Mouse (Mus musculus) 416B (cell line): ENCODE data around the gene Zbtb2.
"Not testable (repeated sequence)": the region's sequence is repeated elsewhere in the genome, so short reads cannot be mapped to it uniquely, and the experiment has no call there.

Experiments
- DNase-seq: peaks from one replicate; pipeline ENCODE4 v3.0.0; 2011; ENCODE audit warnings: low read depth

Zbtb2 gene

DNA sequence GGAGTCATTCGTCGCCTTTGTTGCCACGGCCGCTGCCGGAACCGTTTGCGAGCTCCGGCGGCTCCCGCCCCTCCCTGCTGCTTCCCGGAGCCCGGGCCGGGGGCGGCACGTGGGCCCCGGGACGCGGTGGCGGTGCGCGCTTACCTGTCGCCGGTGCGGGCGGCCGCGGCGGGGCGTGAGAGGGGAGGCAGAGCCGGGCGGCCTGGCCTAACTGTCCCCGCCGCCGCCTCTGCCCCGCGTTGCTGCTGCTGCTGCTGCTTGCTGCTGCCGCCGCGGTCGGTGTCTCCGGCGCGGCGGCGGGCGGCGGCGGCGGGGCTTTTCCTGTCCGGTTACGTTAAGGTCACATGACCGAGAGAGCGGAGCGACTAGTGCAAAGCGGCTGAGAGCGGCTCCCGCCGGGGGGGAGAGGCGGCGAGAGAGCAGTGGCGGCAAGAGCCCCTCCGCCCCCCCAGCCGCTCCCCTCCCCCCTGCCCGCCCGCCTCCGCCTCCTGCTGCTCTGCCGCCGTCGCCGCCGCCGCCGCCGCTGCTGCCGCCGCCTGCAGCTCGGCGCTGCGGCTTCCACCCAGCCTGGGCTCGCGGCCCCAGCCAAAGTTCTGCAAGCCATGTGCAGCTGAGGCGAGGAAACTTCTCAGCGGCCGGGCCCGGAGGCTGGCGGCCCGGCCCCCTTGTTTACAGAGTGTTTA is at the start of gene Zbtb2:
Zbtb2 (minus strand) TSS at position 408 of the 683 bp plus-strand sequence.
- peak; percentile 61 for DNase-seq

DNA sequence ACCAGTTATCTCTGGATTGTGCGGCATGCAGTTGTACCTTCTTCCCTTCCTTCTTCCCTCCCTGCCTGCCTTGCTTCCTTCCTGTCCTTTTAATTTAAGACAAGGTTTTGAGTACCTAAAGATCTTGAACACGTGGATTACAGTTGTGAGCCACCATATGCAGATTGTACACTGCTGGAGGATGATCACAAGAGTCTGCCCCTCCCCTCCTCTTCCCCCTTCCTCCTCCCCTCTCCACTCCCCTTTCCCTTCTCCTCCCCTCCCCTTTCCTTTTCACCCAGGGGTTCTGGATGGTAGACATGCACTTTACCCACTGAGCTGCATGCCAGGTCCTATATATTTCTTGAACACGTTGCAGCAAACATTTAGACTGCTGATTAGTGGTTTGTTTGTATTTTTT is 47.5 kb upstream of the Zbtb2 start:
- no peak for DNase-seq

DNA sequence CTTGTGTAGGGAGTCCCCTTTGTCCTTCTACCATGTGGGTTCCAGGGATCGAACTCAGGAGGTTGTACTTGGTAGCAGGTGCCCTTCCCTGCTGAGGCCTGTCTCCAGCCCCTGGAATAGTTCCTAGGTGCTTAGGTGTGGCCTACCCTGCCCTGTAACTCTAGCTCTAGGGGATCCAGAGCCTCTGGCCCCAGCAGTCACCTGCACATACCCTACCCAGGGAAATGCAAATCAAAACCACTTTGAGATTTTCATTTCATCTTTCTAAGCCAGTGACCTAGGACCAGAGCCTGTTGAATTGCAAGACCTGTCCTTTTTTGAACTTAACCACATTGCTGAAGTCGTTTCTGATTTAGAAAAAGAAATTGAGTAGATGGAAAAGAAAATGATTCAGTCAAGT is 46.0 kb upstream of the Zbtb2 start:
- not testable (repeated sequence) for DNase-seq

DNA sequence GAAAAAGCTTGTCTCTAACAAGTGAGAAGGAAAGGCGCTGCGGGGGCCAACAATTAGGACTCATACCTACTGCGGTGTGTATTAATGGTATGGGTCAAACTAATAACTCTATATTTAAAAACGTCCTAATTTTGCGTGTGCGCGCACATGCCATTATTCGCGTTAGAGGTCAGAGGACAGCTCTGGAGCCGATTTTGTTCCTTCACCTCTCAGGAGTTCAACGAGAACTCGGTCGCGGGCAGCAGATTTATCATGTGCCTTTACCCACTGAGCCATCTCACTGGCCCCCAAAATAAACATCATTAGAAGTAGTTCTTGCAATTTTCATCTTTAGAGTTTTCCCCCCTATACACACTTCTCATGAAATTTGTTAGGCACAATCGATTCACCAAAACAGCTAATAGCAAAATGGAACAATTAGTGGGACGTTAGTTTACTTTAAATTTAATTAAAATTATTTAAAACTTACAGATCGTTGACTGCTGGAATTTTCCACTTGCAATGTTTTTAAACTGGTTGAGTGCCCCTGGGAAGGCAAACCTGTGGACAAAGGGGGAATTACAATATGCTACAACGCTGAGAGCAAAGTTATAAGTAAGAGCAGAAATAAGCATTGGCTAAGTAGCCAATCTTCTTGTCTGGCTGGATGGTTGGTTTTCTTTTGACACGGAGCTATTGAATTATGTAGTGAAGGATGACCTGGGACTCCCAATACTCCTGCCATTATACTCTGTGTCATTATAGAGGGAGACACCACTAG is 45.3 kb upstream of the Zbtb2 start:
- DNase-seq: peak; percentile 67

DNA sequence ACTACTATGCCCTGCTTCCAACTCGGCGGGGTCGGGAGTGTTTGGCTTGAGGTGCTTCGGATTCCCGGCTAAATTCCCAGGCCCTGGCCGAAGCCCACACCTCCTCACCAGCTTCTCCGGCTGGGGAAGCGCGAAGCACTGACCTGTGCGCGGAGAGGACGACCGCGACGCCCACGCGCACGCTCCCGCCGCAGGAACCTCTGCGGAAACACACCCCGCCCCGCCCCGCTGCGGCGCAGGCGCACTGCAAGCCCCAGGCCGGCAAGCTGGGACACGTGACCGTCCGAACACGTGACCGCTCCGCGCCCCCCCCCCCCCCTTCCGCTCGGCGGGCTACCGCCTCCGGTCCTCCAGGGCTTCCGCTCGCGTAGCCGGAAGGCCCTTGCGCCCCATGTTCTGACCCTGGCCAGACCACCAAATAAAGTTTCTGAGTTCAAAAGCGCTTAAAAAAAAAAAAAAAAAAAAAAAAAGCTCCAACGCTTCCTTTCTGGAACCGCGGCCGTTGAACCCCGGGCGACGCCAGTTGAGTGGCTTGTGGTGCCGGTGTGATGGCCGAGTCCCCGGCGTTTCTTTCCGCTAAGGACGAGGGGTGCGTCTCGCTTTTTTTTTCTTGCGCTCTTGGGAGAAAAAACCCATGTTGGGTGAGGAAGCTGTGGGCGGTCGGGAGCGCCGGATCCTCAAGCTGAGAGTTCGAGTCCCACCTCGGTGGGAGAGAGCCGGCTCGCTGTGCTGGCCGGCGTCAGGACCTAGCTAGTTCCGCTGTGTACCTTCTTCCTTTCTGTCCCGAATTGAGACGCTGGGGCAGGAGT is 44.4 kb upstream of the Zbtb2 start, which contains the start of the genes Rmnd1 and Armt1:
Rmnd1 (minus strand) TSS at position 266 of the 809 bp plus-strand sequence.
Armt1 (plus strand) TSS at position 345 of the 809 bp plus-strand sequence.
- peak; percentile 98 for DNase-seq

DNA sequence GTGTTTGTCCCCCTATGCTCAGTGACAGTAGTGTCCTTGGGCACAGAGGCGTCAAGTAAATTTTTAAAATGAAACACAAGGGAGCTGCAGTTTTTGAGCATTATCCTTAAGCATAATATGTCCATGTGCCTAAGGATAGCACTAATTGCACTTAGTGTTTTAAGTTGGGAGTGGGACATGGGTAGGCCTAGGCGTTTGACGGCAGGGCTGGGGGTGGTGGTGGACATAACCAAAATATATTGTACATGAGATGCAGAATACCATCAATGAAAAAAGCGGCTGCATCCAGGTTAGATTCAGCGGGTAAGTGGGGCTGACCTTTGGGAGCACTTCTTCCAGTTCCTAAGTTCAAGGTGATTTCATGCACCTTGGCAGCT is 43.8 kb upstream of the Zbtb2 start:
- DNase-seq: no peak

DNA sequence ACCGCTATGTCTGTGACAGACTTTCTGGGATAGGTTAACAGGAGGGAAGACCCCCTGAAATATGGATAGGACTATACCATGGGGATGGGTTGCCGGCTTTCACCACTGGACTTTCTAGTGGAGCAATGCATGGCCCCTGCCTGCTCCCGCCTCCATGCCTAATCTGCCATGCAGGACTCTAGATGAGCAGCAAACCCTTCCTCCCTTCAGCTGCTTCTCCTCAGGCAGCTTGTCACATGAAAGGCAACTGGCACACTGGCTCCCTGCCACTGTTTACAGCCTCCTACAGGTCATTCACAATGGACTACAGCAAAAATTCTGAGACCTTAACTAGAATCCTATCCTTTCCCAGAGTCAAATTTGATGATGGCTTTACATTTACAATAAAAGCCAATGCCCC is 42.9 kb upstream of the Zbtb2 start:
- peak; percentile 15 for DNase-seq

DNA sequence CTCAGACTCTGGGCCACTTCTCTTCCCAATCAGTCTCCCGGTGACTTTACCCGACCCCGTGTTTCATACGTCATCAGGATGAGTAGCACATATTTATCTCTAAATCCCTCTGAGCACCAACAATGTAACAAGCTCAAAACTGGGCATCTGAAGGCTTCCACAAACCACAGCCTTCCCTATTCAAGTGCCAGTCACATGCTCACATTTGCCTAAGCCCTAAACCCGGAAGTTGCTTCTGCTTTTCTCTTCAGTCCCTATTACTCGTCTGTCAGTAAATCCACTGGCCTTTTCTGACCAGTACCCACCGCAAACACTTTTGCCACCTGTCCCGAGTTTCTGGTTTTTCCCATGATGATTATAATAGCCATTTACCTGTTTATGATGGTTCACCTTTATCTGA is 42.5 kb upstream of the Zbtb2 start:
- DNase-seq: peak; percentile 54

DNA sequence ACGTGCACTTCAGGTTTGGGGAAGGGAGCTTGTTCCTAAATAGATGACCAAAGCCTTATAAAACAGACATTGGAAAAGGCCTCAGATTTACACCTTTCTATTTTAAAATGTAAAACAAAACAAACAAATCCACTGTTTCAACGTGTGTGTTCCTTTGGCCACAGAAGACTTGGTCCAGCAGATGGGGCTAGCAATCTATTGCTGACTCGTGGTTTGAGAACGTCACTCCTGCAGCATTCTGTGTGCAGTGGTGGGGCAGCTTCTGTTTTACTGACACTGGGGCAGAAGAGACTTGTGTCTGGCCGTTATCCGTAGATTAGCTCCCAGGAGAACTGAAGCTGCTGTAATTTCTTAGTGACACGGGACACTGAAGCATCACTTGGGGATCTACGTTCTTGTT is 37.3 kb upstream of the Zbtb2 start:
- DNase-seq: peak; percentile 38

DNA sequence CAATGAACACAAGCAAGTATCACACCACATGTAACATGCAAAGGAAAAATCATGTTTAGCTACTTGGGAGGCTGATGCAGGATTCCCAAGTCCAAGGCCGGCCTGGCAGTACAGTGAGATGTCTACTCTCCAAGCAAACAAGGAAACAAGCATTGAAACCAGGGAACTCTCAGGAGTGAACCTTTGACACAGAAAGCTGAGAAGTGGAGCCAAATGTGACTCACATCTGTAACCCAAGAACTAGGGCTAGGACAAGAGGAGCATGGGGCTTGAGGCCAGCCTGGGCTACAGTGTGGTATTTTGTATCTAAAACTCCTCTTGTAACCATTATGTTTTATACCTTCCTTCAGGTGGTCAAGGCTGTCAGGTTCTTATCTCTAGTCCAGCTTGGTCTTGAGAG is 19.3 kb upstream of the Zbtb2 start:
- no peak for DNase-seq

DNA sequence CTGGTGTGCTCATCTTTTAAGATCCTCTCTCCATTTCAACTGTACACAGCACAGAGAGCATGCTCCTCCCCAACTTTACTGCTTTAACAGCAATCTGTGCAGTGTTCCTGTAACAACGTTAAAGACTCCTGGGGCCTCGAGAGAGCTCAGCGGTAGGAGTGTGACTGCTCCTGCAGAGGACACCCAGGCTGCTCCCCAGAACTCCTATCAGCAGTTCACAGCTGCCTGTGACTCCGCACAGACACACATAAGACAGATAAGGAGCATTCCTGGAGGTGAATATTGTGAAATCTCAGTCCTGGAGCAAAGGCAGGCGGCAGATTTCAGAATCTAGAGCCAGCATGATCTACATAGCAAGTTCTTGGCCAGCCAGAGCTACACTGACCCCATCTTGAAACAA is 17.6 kb upstream of the Zbtb2 start:
- no peak for DNase-seq

DNA sequence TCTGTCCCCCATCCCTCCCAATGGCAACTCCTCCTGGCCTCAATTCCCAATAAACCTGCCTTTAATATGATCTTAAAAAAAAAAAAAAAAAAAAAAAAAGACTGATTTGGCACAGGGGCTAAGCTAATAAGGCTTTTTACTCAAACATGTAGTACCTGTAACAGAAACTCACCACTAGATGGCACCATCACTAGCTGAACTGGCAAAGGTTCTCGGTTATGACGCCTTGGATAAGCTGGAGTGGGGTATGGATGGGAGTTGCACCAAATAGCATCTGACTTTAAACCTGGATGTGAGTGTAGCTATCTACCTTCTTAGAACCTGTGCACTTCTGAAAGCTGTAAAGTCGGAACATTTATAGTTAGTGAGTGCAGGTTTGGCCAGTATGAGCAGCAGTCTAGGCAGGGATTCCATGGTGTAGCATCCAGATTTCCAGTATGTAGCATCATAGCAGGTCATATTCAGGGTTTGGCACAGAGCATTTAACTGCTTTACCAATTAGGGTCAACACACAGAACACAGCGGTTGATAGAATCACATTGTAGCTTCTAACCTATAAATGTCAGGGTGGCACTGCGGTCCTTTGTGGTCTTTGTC is 17.1 kb upstream of the Zbtb2 start:
- DNase-seq: peak; percentile 70

DNA sequence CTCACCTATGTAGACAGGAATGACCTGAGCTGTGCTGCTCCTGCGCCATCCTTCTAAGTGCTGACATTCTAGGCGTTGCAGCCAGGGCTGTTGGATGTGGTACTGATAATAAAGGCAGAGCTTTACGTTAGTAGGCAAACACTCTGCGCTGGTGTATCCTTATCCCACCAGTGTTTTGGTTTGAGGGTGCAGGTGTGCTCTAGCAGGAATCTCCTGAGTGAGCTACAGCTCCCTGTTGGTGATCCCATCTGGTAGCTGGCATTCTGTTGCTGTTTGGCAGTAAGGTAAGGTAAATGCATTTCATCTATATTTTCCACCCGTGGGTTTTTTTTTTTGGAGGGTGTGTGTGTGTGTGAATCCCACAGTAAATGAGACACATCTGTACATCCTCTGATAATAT is 10.2 kb upstream of the Zbtb2 start:
- DNase-seq: no peak

DNA sequence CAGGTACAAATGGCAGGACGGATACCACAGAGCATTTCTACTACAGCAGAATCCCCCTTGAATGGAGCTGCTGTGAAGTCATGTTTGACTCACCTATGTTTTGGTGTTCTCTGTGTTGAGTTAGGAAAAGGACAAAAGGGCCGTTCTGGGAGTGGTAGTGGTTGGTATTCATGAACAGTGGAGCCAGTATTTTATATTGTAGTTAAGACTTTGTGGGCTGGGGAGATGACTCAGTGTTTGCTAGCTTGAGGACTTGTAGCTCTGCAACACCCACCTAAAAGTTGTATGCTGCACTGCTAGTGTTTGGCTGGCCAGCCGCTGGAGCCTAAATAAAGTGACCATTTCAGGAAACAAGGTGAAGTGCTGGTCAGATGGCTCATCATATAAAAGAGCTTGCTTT is 7.4 kb upstream of the Zbtb2 start:
- DNase-seq: peak; percentile 54

DNA sequence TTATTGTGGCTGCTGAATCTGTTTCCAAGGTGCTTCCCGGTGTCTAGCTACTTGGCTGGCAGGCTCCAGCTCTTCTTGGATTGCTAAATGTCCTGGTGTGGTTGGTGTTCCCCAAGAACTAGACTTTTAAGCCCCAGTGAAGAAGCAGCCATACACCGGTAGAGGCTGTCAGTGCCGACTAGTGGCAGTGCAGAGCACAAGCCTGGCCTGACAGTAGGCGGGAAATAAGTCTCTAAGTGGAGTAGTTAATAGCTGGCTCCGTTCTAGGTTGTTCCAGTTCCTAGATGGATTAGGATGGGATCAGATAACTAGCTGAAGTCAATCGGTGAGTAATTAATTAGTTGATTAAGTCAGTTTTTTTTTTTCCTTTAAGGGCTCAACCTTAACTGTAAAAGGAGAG is 3.9 kb upstream of the Zbtb2 start:
- DNase-seq: peak; percentile 68

DNA sequence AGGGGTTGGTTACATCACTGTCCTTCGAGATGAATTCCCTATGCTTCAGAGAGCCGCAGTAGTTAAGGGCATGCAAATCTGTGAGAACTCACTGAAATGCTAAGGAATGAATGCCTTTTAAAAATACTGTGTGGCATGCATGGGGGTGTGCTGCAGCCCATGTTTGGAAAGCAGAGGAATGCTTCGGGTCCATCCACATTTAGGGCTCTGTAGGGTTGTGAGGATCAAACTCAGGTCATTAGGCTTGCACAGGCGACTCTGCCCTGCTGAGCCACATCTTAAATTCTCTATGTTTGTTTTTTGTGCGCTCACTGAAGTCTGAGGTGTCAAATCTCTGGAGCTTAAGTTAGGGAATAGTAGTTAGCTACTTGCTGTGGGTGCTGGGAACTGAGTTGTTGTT is 3.2 kb upstream of the Zbtb2 start:
- no peak for DNase-seq

DNA sequence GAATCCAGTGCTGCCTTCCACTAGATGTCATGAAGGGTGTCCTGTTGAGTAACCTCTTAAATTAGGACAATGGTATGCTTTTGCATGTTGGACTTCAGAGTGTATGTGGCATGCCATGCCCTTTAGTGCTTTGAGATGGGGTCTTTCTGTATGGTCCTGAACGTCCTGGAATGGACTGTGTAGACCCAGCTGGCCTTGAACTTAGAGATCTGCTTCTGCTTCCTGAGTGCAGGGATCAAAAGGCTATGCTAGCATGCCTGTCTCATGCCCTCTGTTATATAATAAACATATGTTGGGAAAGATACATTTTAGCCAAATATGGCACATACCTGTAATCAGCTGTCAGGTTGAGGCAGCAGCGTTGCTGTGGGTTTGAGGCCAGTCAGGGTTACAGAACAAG is 2.6 kb upstream of the Zbtb2 start:
- no peak for DNase-seq

DNA sequence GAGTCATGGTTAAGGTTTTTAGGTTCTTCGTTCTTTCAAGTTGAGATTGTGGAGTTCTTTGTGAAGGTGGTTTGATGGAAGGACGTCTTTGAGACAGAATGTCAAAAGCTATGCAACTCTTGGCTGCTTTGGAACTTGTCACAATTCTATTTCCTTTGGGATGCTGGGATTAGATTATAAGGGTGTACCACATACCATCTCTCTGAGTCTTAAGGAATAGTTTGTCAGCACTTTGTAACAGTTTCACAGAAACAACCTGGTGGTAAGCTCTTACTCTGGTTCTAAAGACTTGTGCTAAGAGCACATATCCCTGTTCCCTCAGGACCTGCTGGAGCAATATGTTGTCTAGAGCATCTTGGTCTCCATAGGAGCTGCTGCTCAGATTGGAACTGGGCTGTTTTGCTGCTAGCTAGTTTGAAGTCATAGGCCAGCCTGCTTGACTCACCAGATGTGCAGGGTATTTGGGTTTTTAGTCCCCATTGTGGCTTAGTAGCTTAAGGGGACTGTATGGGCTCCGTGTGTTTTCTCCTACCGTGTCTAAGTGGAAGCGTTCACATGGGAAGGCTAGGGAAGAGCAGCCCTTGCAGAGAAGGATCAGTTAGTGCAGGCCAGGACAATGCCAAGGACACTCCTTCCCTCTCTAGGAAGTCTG is 1.7 kb upstream of the Zbtb2 start:
- DNase-seq: no peak

DNA sequence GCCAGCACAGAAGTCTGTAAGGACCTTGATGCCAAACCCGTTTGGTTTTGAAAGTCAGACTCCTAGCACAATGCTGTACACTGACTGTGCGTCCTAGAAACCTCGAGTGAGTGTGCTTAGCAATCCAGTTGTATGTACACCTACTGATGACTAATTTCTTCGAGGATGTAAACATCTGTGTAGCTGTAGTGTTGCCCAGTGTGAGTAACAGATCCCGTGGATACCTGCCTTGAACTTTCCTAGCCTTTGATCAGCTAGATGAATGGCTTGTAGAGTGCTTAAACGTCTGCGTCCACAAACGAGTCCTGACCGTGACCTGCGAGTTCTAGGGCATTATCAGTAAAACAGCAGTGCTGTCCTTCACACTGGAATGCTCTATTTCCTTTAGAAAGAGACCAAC is 1.1 kb upstream of the Zbtb2 start:
- peak; percentile 40 for DNase-seq

DNA sequence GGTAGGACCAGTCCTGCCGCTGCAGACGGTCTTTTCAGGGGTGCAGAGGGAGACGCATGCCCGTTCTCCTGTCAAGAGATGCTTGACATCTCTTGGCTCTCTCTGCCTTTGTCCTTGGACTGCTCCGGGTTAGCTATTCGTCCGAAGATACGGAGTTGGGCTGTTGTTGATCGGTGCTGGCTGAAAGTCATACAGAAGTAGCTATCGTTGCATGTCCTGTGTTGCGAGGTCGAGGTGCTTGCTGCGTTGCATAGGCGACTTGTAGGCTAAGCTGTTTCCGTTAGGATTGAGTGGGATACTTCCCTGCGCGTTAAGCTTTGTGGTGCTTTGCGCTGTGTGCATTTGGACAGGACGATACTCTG is 457 bp upstream of the Zbtb2 start:
- peak; percentile 44 for DNase-seq

DNA sequence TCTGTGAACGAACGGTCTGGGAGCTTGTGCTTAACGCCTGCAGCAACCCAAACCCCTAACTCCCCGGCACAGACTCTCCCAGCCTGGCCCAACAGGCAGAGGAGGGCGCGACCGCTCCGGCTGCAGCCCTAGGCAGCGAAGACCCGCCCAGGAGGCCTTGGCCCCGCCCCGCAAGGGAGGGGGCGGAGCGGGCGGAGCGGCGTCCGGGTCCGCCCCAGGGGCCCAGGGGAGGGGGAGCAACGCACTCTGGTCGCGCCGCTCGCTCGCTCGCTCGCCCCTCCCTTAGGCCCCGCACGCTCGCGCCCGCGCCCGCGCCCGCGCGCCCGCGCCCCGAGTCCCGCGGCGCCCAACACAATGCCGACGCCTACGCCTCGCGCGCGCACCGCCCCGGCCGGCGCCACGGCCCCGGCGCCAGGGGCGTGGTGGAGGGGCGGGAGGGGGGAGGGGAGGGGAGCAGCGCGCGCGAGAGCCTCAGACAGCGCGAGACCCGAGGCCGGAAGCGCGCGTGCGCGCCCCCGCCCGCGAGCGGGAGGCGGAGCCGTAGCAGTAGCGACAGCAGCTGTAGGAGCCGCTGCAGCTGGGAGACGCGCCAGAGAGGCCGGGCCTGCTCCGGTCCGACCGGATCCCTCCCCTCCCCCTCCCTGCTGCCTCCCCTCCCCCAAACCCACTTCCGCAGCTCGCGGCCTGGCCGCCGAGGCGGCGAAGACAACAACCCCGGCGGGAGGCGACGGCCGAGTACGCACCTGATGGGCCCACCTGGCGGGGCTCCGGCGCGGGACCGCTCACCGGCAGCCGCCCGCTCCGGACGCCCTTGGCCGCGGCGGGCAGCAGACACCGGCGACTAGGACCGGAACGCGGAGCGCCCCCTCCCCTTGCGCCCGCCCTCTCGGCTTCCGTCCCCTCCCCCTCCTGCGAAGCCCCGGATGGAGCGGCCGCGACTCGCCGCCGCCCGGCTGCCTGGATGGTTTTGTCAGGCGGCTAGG is 1.0 kb downstream of the Zbtb2 start:
- DNase-seq: peak; percentile 92
